Comparison of ENCODE assay signal across 8 mouse cellular contexts in genomic region chr9:83145591-83146445, GRCm38 (mm10). TPM values are rescaled to one million over a fixed set of nuclear protein-coding genes. Genes with fewer than 3 reads are reported as not detected.
DNase-seq lines count a peak whose midpoint lies in the region; ATAC-seq and TF ChIP-seq lines count a peak whose summit lies in the region.

No protein-coding gene starts in this region.

- no peaks in the 10 kb centered on the region for H3K36me3 ChIP-seq in forebrain, embryonic 11.5 days (ENCODE audit: control insufficient read depth, insufficient read depth, low read length)
- H3K36me3 ChIP-seq in heart, embryonic 15.5 days = 0 out of 2 replicates have a peak, but pooled peaks cover 3% of the 10 kb centered on the region
- no peaks in the 10 kb centered on the region for H3K36me3 ChIP-seq in liver, embryonic 12.5 days
- H3K36me3 ChIP-seq in neural tube, embryonic 11.5 days (ENCODE audit: control insufficient read depth, insufficient read depth, low read length) = no peaks in the 10 kb centered on the region
- H3K36me3 ChIP-seq in testis, adult 2 months (ENCODE audit: control insufficient read depth, insufficient read depth, low read length) = no peaks in the 10 kb centered on the region

- H3K9ac ChIP-seq in forebrain, embryonic 11.5 days (ENCODE audit: low read length) = peak overlapping the region; percentile 77
- peak overlapping the region; percentile 70 for H3K9ac ChIP-seq in heart, embryonic 15.5 days
- peak overlapping the region; percentile 17; the same call in 1 of the 2 replicates for H3K9ac ChIP-seq in liver, embryonic 12.5 days
- H3K9ac ChIP-seq in neural tube, embryonic 11.5 days (ENCODE audit: low read length) = peak overlapping the region; percentile 69

- H3K4me1 ChIP-seq in forebrain, embryonic 11.5 days (replicated peaks; ENCODE audit: control insufficient read depth, insufficient read depth, low read length) = peaks cover 5% of the 10 kb centered on the region; the same call in 1 of the 2 replicates
- H3K4me1 ChIP-seq in heart, embryonic 15.5 days (replicated peaks) = peaks cover 5% of the 10 kb centered on the region
- no peaks in the 10 kb centered on the region for H3K4me1 ChIP-seq in liver, embryonic 12.5 days
- H3K4me1 ChIP-seq in neural tube, embryonic 11.5 days (ENCODE audit: control insufficient read depth, insufficient read depth, low read length) = no peaks in the 10 kb centered on the region
- peaks cover 11% of the 10 kb centered on the region for H3K4me1 ChIP-seq in testis, adult 2 months (ENCODE audit: control insufficient read depth, insufficient read depth, low read length)

- H3K4me2 ChIP-seq in forebrain, embryonic 11.5 days (ENCODE audit: low read depth, low read length, severe bottlenecking) = peak overlapping the region; percentile 97
- peak overlapping the region; percentile 93 for H3K4me2 ChIP-seq in heart, embryonic 15.5 days
- H3K4me2 ChIP-seq in liver, embryonic 12.5 days = peak overlapping the region; percentile 70
- H3K4me2 ChIP-seq in neural tube, embryonic 11.5 days (ENCODE audit: low read depth) = peak overlapping the region; percentile 95

- H3K4me3 ChIP-seq in forebrain, embryonic 11.5 days (ENCODE audit: low read depth, low read length) = peak overlapping the region; percentile 45
- H3K4me3 ChIP-seq in heart, embryonic 15.5 days = peak overlapping the region; percentile 85
- H3K4me3 ChIP-seq in liver, embryonic 12.5 days = peak overlapping the region; percentile 48
- H3K4me3 ChIP-seq in neural tube, embryonic 11.5 days (ENCODE audit: low read depth, low read length) = peak overlapping the region; percentile 62
- H3K4me3 ChIP-seq in testis, adult 2 months (ENCODE audit: control insufficient read depth, low read depth, low read length) = peak overlapping the region; percentile 80

- H3K9me3 ChIP-seq in forebrain, embryonic 11.5 days (ENCODE audit: control insufficient read depth, low read length) = no peaks in the 10 kb centered on the region; the same call in 1 of the 2 replicates
- 0 out of 2 replicates have a peak, but pooled peaks cover 3% of the 10 kb centered on the region for H3K9me3 ChIP-seq in heart, embryonic 15.5 days (replicated peaks)
- no peaks in the 10 kb centered on the region for H3K9me3 ChIP-seq in liver, embryonic 12.5 days (replicated peaks)
- no peaks in the 10 kb centered on the region for H3K9me3 ChIP-seq in neural tube, embryonic 11.5 days (ENCODE audit: control insufficient read depth, low read length)

- peak; percentile 83 for ATAC-seq in forebrain, embryonic 11.5 days (replicated peaks; ENCODE audit: low FRiP score)
- peak; percentile 81; the same call in 1 of the 2 replicates for ATAC-seq in heart, embryonic 15.5 days (replicated peaks; ENCODE audit: insufficient number of reproducible peaks, insufficient read depth, low FRiP score, low read depth)
- ATAC-seq in liver, embryonic 12.5 days = peak; percentile 55; the same call in 1 of the 2 replicates
- peak; percentile 86 for ATAC-seq in neural tube, embryonic 11.5 days (ENCODE audit: insufficient read depth, low FRiP score, low TSS enrichment)

- H3K27me3 ChIP-seq in forebrain, embryonic 11.5 days (ENCODE audit: control insufficient read depth, insufficient read depth, low read length) = no peaks in the 10 kb centered on the region
- no peaks in the 10 kb centered on the region for H3K27me3 ChIP-seq in heart, embryonic 15.5 days
- H3K27me3 ChIP-seq in liver, embryonic 12.5 days (replicated peaks) = peaks cover 19% of the 10 kb centered on the region
- no peaks in the 10 kb centered on the region for H3K27me3 ChIP-seq in neural tube, embryonic 11.5 days (ENCODE audit: control insufficient read depth, insufficient read depth, low read length)
- H3K27me3 ChIP-seq in testis, adult 2 months (ENCODE audit: control insufficient read depth, insufficient read depth, low read length) = no peaks in the 10 kb centered on the region

- H3K27ac ChIP-seq in forebrain, embryonic 11.5 days (ENCODE audit: low read depth, low read length) = no peak overlapping the region
- H3K27ac ChIP-seq in heart, embryonic 15.5 days = peak overlapping the region; percentile 85
- no peak overlapping the region for H3K27ac ChIP-seq in liver, embryonic 12.5 days
- H3K27ac ChIP-seq in neural tube, embryonic 11.5 days (ENCODE audit: low read depth, low read length) = no peak overlapping the region
- H3K27ac ChIP-seq in testis, adult 2 months (ENCODE audit: control insufficient read depth, insufficient read depth, low read depth, low read length) = peak overlapping the region; percentile 3

- TF ChIP-seq CTCF in testis, adult 2 months (IDR thresholded peaks at IDR 0.05; ENCODE audit: control insufficient read depth, insufficient read depth, insufficient replicate concordance, low read depth, low read length) = no peak

- peak; percentile 46 to 53 for DNase-seq in B cell, adult 2 months
- DNase-seq in brain, adult 2 months (ENCODE audit: low read depth, low spot score) = peak; percentile 86
- DNase-seq in forebrain, embryonic 11.5 days (ENCODE audit: low spot score) = peak; percentile 82
- DNase-seq in kidney, postnatal 14 days = peak; percentile 63
- peak; percentile 71 for DNase-seq in neural tube, embryonic 11.5 days (ENCODE audit: low spot score)

- TF ChIP-seq POLR2A in testis, adult 2 months (IDR thresholded peaks at IDR 0.05; ENCODE audit: control insufficient read depth, low read depth, low read length) = no peak

- WGBS in forebrain, embryonic 11.5 days = 2% methylated on average over 48 of the region's 53 CpGs
- WGBS in heart, embryonic 15.5 days = 3% methylated on average over 53 of the region's 53 CpGs
- WGBS in liver, embryonic 12.5 days (ENCODE audit: insufficient replicate concordance) = 5% methylated on average over 53 of the region's 53 CpGs
- WGBS in neural tube, embryonic 11.5 days = 3% methylated on average over 53 of the region's 53 CpGs

RNA-seq across cellular contexts. Expression of gene Hmgn3, which starts 0.7 kb away (rescaled TPM):
- polyA plus RNA-seq in forebrain, embryonic 11.5 days (2014; fragmentation: Nextera tagmentation; extraction: Ambion mirVana) = 176 and 207 TPM in 2 replicates
- 104 and 131 TPM in 2 replicates for polyA plus RNA-seq in heart, embryonic 15.5 days (2015; fragmentation: Nextera tagmentation; extraction: Ambion mirVana)
- polyA plus RNA-seq in liver, embryonic 12.5 days (2016; fragmentation: Nextera tagmentation; extraction: Ambion mirVana) = 4.6 and 8.7 TPM in 2 replicates
- 103 and 123 TPM in 2 replicates for polyA plus RNA-seq in neural tube, embryonic 11.5 days (2014; fragmentation: Nextera tagmentation; extraction: Ambion mirVana)
- 5.5 and 8.0 TPM in 2 replicates for polyA plus RNA-seq in testis, adult 2 months (2012; rRNA removed)

Comparison
In these comparisons a context has a peak if more than half of its experiments do, and no peak if none do; other contexts are left out.
1. H3K27ac ChIP-seq: peak in heart, embryonic 15.5 days (single experiment) and testis, adult 2 months (single experiment); none in forebrain, embryonic 11.5 days (single experiment), liver, embryonic 12.5 days (single experiment) and neural tube, embryonic 11.5 days (single experiment).
2. H3K9ac ChIP-seq: peak in every context shown above with its lines; median percentile 77 in forebrain, embryonic 11.5 days; 70 in heart, embryonic 15.5 days; 69 in neural tube, embryonic 11.5 days; 17 in liver, embryonic 12.5 days.
3. RNA of gene Hmgn3, which starts 0.7 kb away (polyA plus RNA-seq): 176 to 207 TPM in forebrain, embryonic 11.5 days, 104 to 131 TPM in heart, embryonic 15.5 days and 103 to 123 TPM in neural tube, embryonic 11.5 days; 5.5 to 8.0 TPM in testis, adult 2 months and 4.6 to 8.7 TPM in liver, embryonic 12.5 days; every median in the first group is over 10 times any median in the second.
4. Peak in every context shown above with its lines, with median percentiles within 50 percentile points of each other: DNase-seq, ATAC-seq, H3K4me2 ChIP-seq and H3K4me3 ChIP-seq.